Mouse (Mus musculus): Measurements from ENCODE around the gene Cd36. TPM values are rescaled to one million over a fixed set of nuclear protein-coding genes. Genes with fewer than 3 reads are reported as not detected.

Gene Cd36
- polyA plus RNA-seq, 1 experiment from 2014 or later, result 63.9 TPM

DNA sequence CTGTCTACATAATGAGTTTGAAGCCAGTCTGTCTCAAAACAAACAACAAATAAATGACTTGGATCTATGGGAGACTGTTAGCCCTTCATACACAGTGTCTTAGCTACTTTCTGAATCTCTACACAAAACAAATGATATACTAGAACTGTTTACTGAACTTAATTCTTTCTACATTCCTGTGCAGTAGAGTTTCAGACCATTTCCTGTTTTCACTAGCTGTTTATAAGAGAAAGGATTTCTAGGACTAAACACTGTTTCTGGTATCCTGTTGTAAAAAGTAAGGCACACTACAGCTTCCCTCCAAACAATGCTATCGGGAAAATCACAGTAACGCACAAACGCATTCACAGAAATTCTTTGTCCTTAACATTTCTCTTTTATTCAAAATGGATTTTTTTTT, 2.2 kb downstream of the Cd36 start:
- Histone ChIP-seq H3K27ac (ENCODE audit: low read depth) (no peak overlapping the region), H3K36me3 (replicated peaks; ENCODE audit: insufficient read depth, low read length) (no peaks in the 10 kb centered on the region), H3K9ac (replicated peaks) (no peak overlapping the region), H3K4me2 (ENCODE audit: low read depth, low read length) (no peak overlapping the region), H3K4me3 (ENCODE audit: low read depth, low read length) (no peak overlapping the region), H3K27me3 (ENCODE audit: insufficient read depth, low read length) (no peaks in the 10 kb centered on the region), H3K4me1 (ENCODE audit: insufficient read depth) (peaks cover 3% of the 10 kb centered on the region; the same call in 1 of the 2 replicates), H3K9me3 (ENCODE audit: low read length) (no peaks in the 10 kb centered on the region)
- TF ChIP-seq EP300 (IDR thresholded peaks at IDR 0.05; ENCODE audit: low read depth) (no peak), CTCF (IDR thresholded peaks at IDR 0.05; ENCODE audit: low read depth) (no peak)
- DNase-seq, result no peak
- WGBS (ENCODE audit: insufficient replicate concordance), result 66% methylated on average over 3 of the region's 3 CpGs
- no peak for ATAC-seq

DNA sequence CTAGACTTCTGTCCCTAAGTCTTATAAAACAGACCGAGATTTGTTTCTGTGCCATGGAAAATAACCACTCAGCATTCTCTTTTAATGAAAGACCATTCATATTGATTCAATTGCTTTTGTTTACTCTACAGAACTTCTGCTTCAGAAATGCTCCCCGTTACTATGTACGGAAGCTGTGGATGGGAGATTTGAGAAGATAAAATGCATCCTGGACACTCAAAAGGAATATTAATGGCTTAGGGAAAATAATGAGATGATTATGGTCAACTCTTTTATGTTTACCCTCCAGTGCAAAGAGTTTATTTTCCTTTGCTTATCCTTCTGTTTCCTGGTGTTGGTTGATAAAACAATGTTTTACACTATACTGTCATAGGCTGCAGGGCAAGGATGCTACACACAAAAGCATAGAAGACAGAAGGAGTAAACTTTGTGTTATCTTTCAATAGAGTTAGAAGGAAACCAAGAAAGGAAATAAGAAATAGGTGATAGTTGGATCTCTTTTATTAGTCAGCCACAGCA, 5.2 kb downstream of the Cd36 start:
- Histone ChIP-seq H3K4me3 (ENCODE audit: low read depth, low read length) (no peak overlapping the region), H3K9ac (replicated peaks) (no peak overlapping the region), H3K4me2 (ENCODE audit: low read depth, low read length) (no peak overlapping the region), H3K27ac (ENCODE audit: low read depth) (no peak overlapping the region), H3K27me3 (ENCODE audit: insufficient read depth, low read length) (no peaks in the 10 kb centered on the region), H3K36me3 (replicated peaks; ENCODE audit: insufficient read depth, low read length) (no peaks in the 10 kb centered on the region), H3K4me1 (ENCODE audit: insufficient read depth) (peaks cover 6% of the 10 kb centered on the region; the same call in 1 of the 2 replicates), H3K9me3 (ENCODE audit: low read length) (no peaks in the 10 kb centered on the region)
- DNase-seq (no peak), ATAC-seq (no peak)
- 73% methylated on average over 3 of the region's 3 CpGs for WGBS (ENCODE audit: insufficient replicate concordance)
- TF ChIP-seq CTCF (IDR thresholded peaks at IDR 0.05; ENCODE audit: low read depth) (no peak), EP300 (IDR thresholded peaks at IDR 0.05; ENCODE audit: low read depth) (no peak)

DNA sequence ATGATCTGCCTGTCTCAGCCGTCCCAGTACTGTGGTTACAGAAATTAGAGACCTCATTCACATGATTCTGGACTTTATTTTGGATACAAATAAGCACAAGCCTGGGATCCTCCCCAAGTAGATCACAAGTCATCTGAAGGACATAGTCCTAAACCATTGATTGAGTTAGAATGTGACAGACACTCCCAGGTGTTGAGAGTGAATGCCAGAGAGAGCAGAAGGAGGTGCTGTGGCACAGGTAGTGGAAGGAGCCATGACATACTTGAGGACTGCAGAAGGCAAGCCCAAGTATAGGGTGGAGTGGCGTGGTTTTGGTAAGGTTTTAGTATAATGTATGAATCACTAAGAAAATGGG, 7.1 kb downstream of the Cd36 start:
- no peaks in the 10 kb centered on the region for H3K9me3 ChIP-seq (ENCODE audit: low read length)
- DNase-seq, result no peak
- H3K27ac ChIP-seq (ENCODE audit: low read depth), result no peak overlapping the region
- no peak overlapping the region for H3K9ac ChIP-seq (replicated peaks)
- no peaks in the 10 kb centered on the region for H3K27me3 ChIP-seq (ENCODE audit: insufficient read depth, low read length)
- H3K4me1 ChIP-seq (ENCODE audit: insufficient read depth), result peaks cover 12% of the 10 kb centered on the region
- ATAC-seq, result no peak
- H3K36me3 ChIP-seq (replicated peaks; ENCODE audit: insufficient read depth, low read length), result no peaks in the 10 kb centered on the region
- H3K4me3 ChIP-seq (ENCODE audit: low read depth, low read length), result no peak overlapping the region
- WGBS (ENCODE audit: insufficient replicate concordance), result 70% methylated on average over 2 of the region's 2 CpGs
- H3K4me2 ChIP-seq (ENCODE audit: low read depth, low read length), result no peak overlapping the region
- TF ChIP-seq EP300 (IDR thresholded peaks at IDR 0.05; ENCODE audit: low read depth) (no peak), CTCF (IDR thresholded peaks at IDR 0.05; ENCODE audit: low read depth) (no peak)

DNA sequence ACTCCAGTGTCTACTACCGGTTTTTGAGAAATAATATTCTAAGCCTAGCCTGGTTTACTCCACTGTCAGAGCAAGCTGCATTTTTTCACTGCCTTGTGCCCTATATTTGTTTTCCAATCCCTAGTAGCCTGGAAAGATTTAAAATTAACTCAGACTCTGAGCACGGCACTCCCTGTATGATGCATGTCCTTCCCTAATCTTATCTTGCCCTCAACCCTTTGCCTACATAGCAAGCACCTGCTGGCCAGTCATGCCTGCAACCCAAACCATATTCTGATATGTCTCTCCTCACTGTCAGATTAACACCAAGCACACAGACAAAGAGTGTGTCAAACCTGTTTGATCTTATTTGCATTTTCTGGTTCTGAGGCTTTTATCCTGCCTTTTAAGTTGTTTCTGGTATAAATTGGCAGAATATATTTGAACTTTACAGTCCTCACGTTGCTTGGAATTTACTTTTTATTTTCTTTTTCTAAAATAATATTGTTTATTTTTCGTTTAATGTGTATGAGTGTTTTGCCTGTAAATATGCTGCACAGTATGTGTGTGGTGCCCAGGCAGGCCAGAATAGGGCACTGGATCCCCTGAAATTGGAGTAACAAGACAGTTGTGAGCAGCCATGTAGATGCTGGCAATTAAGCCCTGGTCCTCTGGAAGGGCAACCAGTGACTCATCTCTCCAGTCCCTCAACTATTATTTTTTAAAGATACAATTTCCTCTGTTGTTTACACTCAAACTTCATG, 7.6 kb downstream of the Cd36 start:
- ATAC-seq (peak; percentile 83), DNase-seq (no peak)
- Histone ChIP-seq H3K9me3 (ENCODE audit: low read length) (no peaks in the 10 kb centered on the region), H3K4me1 (ENCODE audit: insufficient read depth) (peaks cover 12% of the 10 kb centered on the region), H3K4me3 (ENCODE audit: low read depth, low read length) (no peak overlapping the region), H3K27me3 (ENCODE audit: insufficient read depth, low read length) (no peaks in the 10 kb centered on the region), H3K36me3 (replicated peaks; ENCODE audit: insufficient read depth, low read length) (no peaks in the 10 kb centered on the region), H3K4me2 (ENCODE audit: low read depth, low read length) (no peak overlapping the region), H3K9ac (replicated peaks) (no peak overlapping the region), H3K27ac (ENCODE audit: low read depth) (no peak overlapping the region)
- WGBS (ENCODE audit: insufficient replicate concordance), result 60% methylated on average over 4 of the region's 4 CpGs
- TF ChIP-seq CTCF (IDR thresholded peaks at IDR 0.05; ENCODE audit: low read depth), result peak; percentile 21; the same call in 1 of the 2 replicates
- peak; percentile 93 for TF ChIP-seq EP300 (IDR thresholded peaks at IDR 0.05; ENCODE audit: low read depth)

DNA sequence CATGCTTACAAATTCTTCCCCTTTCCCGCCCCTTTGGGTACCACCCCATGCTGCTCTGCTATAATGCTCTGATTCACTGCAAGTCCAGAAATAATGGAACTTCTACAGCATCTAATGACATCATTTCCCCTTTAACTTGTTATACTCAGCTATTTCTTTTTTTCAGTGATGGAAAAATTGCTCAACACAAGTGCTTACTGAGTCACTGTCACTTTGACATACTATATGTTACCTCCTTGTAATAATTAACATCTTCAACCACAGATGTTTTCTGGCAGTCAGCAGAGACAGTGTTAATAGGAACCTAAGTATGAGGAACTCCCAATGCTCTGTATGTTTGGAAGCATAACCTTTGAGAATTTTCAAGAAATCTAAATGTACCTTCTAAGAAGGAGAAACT, 8.7 kb downstream of the Cd36 start:
- Histone ChIP-seq H3K9ac (replicated peaks) (no peak overlapping the region), H3K27ac (ENCODE audit: low read depth) (no peak overlapping the region), H3K4me3 (ENCODE audit: low read depth, low read length) (no peak overlapping the region), H3K36me3 (replicated peaks; ENCODE audit: insufficient read depth, low read length) (no peaks in the 10 kb centered on the region), H3K4me2 (ENCODE audit: low read depth, low read length) (no peak overlapping the region), H3K4me1 (ENCODE audit: insufficient read depth) (peaks cover 12% of the 10 kb centered on the region), H3K9me3 (ENCODE audit: low read length) (no peaks in the 10 kb centered on the region), H3K27me3 (ENCODE audit: insufficient read depth, low read length) (no peaks in the 10 kb centered on the region)
- ATAC-seq (peak; percentile 38), DNase-seq (no peak)
- 68% methylated on average over 1 of the region's 1 CpGs for WGBS (ENCODE audit: insufficient replicate concordance)
- TF ChIP-seq CTCF (IDR thresholded peaks at IDR 0.05; ENCODE audit: low read depth), result no peak

DNA sequence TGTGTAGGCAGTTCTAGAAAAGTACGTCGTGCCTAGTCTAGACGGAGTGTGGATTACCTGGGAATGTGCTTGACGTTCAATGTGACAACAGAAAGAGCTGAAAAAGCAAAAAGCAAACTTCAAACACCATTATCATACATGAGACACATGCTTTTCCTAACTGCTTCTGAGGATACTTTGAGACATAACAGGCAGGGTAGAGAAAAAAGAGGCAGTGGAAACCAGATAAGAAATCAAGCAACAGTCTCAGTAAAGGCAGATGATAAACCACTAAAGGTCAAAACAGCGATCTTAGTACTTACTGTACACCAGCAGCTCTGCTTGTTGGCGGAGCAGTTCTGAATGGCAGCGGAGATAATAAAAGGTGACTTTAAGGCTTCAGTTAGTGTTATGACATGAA, 11.6 kb downstream of the Cd36 start:
- peaks cover 12% of the 10 kb centered on the region for H3K4me1 ChIP-seq (ENCODE audit: insufficient read depth)
- no peak overlapping the region for H3K4me3 ChIP-seq (ENCODE audit: low read depth, low read length)
- WGBS (ENCODE audit: insufficient replicate concordance), result 49% methylated on average over 7 of the region's 7 CpGs
- H3K9me3 ChIP-seq (ENCODE audit: low read length), result no peaks in the 10 kb centered on the region
- peak overlapping the region; percentile 19; the same call in 1 of the 2 replicates for H3K4me2 ChIP-seq (ENCODE audit: low read depth, low read length)
- no peak for DNase-seq
- peak overlapping the region; percentile 49; the same call in 1 of the 2 replicates for H3K27ac ChIP-seq (ENCODE audit: low read depth)
- H3K27me3 ChIP-seq (ENCODE audit: insufficient read depth, low read length), result no peaks in the 10 kb centered on the region
- H3K36me3 ChIP-seq (replicated peaks; ENCODE audit: insufficient read depth, low read length), result no peaks in the 10 kb centered on the region
- H3K9ac ChIP-seq (replicated peaks), result no peak overlapping the region
- peak; percentile 85 for TF ChIP-seq EP300 (IDR thresholded peaks at IDR 0.05; ENCODE audit: low read depth)
- TF ChIP-seq CTCF (IDR thresholded peaks at IDR 0.05; ENCODE audit: low read depth), result no peak
- ATAC-seq, result peak; percentile 26

All from liver, postnatal 0 days (tissue).